Mouse (Mus musculus) left cerebral cortex, postnatal 4 days (tissue): ENCODE measurements around the gene Ndnf. TPM values are rescaled to one million over a fixed set of nuclear protein-coding genes. Genes with fewer than 3 reads are reported as not detected.

Experiments
- DNase-seq: peaks from one replicate; pipeline ENCODE4 v3.0.0-alpha.2; 2022
- intact Hi-C: fragments of 180-260 bp; cut with DNase I; formaldehyde crosslinking; loops from one replicate; pipeline ENCODE4 v1.15.1; 2025
- total RNA-seq, 2 experiments: library from RNA; stranded (reverse); gene quantifications; 2 replicates each; pipeline ENCODE4 v1.2.3; 2021

The Ndnf gene
- total RNA-seq = 10 to 100 TPM; 17.9 to 24.6 TPM

DNA sequence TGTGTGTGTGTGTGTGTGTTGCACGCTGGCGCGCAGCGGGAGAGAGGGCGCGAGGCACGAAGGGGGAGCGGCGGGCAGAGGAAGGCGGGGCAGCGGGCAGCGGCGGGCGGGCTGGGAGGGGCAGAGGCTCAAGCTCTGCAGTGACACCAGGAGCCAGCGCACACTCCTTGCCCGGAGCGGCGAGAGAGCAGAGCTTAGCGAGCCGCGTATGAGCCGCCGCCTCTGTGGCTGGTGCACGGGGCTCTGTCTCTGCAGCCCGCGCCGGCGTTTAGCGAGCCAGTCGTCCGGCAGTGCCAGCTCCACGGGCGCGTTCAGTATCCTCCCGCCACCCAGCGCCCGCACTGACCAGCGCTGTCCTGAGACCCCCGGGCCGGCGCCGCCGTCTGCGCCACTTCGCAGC is at the start of gene Ndnf:
TSS of gene Ndnf (plus strand) at position 140 of the 400 bp plus-strand sequence.
- intact Hi-C loops = no loop called here
- peak; percentile 71 for DNase-seq

DNA sequence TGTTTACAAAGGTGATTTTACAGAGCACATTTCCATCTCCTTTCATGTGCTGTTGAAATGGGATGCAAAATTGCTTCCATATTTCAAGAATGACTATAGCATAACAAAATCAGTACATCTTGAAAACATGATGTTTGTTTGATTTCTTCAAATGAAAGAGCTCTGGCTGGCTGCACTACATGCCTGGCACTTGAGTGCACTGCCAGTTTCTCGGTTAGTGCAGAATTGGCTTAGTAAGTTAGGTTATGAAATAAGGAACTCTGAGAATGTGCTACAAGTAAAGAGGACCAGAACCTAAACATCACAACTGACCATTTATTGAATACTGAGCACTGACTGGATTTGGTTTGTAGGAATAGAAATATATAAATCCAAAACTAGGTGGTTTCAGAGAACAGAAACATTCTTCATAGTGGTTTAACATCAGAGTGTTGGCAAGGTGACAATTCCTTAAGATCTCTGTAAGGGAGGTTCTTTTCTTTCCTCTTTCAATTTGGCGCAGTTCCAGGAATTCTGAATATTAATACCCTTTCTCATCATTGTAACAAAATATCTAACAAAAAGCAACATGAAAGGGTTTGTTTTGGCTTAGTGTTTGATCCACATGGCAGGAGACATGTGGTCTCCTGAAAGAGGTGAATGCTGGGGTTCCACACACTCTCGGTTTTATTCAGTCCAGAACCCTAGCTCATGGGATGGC is 48.2 kb upstream of the Ndnf start:
- intact Hi-C loops = no loop called here
- no peak for DNase-seq

DNA sequence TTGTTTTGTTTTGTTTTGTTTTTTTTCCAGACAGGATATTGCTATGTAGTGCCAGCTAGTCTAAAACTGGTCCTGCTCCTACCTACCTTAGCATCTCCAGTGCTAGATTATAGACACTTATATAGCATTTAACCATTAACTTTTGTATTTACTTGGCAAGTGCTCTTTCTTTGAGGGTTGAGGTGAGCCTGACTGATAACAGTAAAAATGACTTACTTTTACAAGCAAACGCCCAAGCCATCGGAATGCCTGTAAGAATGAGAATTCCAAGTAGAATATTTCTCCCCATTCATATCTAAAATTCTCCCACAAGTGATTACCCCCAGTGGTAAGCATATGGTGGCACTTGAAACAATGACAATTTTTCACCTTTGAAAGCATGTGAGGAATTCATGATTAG is 40.8 kb upstream of the Ndnf start:
- DNase-seq = no peak
- intact Hi-C loops = no loop called here

DNA sequence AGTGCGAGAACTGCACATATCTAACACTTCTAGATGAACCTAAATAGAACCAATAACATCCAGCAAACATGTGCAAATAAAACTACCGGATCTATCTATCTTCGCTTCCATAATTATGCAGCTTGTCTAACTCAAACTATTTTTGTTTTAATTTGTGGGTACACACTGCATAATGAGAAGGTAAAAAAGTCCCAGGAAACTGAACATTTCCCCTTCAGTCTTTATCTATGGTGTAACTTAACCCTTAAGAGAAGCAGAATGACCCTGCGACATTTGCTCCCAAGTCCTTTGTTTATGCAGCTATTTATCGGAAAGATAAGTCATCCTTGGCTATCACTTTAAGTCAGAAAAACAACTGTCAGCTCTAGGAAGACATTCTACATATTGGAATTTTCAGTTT is 39.2 kb upstream of the Ndnf start:
- intact Hi-C loops = no loop called here
- DNase-seq = no peak

DNA sequence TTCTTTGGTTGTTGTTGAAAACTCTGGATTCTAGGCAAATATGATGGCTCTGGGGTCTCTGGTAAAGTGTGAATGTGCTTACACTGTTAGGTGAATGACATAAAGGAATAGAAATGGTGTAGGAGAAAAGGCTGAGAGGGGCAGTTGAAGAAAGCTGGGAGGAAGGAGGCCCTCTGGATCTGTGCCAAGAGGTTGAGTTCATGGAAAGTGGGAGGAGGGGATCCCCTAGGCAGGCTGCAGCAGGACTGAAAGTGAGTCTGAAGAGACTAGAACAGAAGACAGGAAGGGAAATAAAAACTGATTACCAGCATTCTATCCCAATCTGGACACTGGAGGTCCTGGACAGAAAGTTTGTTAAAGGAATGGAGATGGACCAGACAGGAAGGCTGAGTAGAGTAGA is 29.0 kb upstream of the Ndnf start:
- intact Hi-C loops = no loop called here
- no peak for DNase-seq

DNA sequence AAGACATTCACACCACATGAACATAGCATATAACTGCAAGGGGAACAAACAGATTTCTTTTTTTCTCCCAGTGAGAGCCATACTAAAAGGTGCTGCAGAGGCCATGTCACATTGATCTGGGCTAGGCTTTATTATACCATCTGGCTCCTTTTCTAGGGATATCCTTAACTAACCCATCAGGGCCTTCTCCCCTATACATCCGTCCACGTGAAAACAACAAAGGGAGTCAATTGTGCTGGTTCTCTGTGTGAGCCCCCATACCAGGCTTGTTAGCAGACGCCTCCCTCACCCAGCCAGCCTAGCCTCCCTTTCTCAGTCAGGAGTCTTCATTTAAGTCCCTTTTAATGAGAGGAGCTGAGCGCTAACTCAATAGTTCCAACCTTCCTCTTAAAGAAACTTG is 27.3 kb upstream of the Ndnf start:
- intact Hi-C loops = no loop called here
- DNase-seq = no peak

DNA sequence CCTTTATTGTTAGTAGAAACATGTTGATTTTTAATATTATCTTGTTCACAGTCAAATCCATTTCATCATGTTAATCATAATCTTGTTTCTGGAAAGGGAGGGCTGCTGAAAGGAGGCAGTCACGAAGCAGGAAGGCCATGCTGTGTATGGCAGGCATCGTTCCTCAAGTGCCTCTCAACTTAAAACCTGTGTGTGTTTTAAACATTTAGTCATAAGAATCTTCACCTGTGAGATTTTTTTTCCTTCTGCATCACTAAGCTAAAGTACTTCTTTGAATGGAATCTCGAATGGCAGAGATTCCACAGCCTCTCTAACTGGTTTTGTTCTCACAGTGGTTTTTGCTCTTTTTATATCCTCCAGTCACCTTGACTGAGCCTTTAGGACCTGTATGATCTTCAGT is 25.0 kb upstream of the Ndnf start:
- intact Hi-C loops = no loop called here

DNA sequence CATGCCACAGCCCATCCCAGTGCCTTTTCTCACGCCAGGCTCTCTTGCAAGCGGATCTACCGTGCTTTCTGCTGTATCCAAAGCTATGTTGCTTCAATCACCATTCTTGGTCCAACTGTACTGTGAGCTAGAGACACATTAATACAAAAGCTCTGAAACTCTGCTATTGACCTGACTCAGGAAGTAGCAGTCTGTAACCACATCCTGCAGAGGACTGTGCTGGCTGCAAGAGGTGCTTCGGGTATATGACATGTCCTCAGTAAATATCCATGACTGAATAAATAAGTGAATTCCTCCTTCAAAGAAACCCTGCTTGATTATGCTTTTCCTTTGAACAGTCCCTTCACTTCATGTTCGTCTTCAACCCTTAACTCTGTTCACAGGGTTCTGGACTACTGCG is 23.7 kb upstream of the Ndnf start:
- intact Hi-C loops = no loop called here
- DNase-seq = no peak

More for the DNA sequence above, 25.0 kb upstream of the Ndnf start:
- no peak for DNase-seq

DNA sequence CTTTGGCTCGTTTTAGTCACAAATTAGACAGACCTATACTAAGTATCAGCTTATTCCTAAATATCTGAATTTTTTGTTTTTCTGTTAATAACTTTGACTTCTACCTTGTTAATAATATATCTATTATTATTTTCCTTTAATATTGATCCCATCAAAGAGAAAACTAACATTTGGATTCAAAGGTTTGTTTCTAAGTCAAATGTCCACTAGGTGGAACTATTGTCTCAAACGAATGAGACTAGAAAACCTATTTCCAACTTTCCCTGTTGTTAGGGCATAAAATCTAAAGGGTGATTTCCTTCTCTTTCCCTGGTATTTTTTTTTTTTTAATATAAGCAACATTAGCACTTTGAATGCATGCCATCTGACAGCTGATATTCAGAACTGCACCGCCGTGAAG is 20.0 kb upstream of the Ndnf start:
- no peak for DNase-seq
- intact Hi-C loops = loop anchor here (5.0 to 10.0 kb wide), 3 partner anchors 801 to 883 kb away; partner anchors contain the start of gene Mad2l1

DNA sequence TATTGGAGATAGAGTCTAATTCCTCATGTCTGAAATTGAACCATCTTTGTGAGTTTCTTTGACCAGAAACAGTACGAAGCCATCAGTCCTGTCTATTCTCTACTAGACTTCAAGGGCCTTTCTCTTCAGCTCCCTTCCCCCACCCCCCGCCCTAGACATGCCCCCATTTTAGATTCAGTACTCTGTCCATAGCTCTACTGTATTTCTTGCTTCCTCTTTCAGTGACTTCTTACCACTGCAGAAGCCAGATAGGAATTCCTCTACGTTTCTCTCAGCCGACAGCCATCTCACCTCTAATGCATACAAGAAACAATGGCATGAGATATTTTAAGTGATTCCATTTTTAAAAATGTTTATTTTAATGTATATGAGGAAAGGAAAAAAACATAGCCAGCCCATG is 10.1 kb upstream of the Ndnf start:
- no peak for DNase-seq
- intact Hi-C loops = no loop called here

DNA sequence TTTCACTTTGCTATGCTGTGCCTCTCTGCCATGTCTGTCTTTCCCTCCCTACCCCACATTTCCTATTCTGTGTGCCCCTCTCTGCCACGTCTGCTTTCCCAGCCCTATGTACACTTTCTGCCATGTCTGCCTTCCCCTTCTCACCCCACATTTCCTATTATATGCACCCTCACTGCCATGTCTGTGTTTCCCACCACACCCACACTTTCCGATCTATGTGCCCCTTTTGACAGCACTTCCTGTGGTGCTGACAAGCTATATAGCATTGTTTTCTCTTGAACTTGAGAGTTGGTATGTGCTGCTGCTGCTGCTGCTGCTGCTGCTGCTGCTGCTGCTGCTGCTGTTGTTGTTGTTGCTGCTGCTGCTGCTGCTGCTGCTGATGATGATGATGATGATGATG is 9.3 kb upstream of the Ndnf start:
- DNase-seq = no peak
- intact Hi-C loops = no loop called here

DNA sequence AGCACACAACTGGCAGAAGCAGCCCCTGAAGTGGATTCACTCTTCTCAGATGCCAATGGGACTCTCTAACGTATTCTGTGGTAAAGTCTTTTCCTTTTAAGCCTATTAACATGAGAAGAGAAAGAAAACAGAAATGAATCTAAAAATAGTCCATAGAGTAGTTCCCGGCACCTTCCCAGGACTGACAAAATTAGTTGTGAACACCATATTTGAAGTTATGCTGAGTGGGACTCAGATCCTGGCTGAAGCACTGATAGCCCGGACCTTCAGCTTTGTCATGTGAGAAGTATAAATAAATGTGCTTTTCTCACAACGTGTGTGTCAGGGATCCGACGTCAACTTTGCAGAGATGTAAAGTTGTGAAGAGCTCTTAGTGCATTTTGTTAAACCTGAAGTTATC is 7.4 kb upstream of the Ndnf start:
- intact Hi-C loops = no loop called here
- DNase-seq = no peak

DNA sequence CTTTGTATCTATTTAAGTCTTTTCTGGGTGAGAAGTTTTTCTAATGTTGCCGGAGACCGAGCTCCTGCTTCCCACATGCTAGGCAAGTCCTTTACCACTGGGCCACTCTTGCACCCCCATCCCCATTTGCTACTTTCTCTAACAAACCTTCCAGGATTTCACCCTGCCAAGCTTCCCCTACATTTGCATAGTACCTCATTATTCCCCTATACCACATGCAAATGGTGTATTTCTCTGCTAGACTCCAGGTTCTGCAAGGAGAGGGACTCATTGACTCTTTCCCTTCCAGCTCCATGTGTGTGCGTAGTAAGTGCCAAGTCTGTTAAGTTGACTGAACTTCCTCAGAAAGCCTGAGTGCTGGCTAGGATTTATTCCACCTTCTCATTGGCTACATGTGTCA is 5.1 kb upstream of the Ndnf start:
- intact Hi-C loops = no loop called here
- no peak for DNase-seq

DNA sequence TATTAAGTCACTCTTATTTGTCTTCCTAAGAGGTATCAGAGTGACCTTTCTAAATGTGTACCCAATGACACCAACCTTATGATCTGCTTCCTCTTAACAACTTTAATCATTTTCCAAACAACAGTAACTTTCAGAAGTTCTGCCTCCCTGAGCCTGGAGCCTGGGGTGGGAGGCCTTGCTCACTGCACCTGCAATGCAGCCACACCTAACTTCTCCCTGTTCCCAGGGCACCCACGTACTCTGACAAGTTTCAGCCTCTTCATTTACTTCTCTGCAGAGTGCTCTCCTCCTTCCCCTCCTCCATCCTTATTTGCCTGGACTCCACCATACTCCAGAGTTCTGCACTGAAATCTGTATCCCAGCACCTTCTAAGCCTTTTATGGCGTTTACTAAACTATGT is 1.4 kb upstream of the Ndnf start:
- no peak for DNase-seq
- intact Hi-C loops = no loop called here

DNA sequence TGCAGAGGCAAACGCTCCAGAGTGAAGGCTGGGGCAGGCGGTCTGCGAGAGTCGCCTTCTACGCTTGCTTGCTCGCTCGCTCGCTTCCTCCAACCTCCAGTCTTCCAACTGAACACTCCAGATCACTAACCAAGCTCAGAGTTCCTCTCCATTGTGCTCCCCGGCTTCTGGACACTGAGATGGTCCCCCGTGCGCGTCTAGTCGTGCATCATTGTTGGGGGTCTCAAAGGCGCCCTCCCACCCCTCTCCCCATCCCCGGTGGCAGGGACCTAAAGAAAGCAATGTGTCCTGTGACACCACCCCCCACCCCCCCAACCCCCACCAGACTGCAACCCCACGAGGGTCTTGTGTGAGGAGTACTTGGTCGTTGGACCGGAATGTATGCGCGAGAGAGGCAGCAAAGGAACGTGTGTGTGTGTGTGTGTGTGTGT is 394 bp upstream of the Ndnf start:
- intact Hi-C loops = no loop called here
- peak; percentile 12 for DNase-seq

DNA sequence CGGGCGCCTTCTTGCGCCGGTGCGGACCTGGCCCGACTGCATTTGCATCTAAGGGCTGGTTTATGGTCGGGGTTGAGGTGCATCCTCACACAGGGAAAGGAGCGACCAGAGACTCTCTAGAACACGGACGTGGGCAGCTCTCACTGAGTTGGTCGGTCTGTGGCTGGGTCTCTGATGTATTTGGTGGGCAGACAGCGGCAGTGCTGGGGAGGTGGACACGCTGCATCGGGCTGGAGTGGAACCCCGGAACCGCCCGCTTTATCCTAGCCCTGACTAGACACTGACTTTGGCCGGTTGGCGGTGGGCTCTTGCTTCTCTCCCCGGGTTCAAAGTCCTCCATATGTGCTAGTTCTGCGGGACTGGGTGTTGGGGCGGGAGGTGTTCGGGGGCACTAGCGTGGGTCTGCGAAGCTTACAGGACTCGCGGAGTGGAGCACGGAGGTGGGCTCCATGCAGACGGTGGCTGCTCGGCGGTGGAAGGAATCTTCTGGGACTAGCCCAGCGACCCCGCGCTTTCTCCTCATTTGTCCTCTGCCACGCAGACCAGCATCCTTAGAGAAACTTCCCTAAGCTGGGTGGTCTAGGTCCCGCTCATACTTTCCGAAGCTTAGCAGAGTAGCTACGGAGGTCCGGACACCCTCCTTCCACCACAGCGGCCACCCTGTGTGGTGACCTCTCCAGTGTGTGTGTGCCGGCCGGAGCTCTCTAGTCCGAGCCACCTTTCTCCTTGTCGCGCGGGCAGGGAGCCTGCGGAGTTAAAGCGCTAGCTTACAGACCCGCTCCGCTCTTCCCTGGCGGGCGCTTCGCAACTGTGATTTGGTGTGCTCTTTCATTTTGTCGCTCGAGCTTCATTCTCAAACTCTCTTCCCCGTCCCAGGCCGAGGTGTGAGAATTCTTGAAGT is 991 bp downstream of the Ndnf start:
- intact Hi-C loops = no loop called here
- peak; percentile 17 for DNase-seq

DNA sequence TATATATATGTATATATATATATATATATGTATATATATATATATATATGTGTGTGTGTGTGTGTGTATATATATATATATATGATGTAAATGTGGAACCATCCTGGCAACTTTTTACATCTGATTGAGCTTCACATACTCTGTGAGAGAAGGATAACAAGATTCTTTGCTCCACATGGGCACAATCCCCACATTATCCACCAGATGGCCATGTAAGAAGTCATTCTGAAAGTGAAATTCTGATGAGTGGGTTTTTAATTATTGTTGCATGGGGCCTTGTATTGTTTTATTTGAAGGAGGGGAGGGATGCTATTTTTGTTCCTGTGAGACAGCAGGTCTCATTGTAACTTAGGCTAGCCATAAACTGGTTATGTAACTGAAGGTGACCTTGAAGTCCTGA is 22.5 kb downstream of the Ndnf start:
- intact Hi-C loops = no loop called here
- DNase-seq = peak; percentile 1

DNA sequence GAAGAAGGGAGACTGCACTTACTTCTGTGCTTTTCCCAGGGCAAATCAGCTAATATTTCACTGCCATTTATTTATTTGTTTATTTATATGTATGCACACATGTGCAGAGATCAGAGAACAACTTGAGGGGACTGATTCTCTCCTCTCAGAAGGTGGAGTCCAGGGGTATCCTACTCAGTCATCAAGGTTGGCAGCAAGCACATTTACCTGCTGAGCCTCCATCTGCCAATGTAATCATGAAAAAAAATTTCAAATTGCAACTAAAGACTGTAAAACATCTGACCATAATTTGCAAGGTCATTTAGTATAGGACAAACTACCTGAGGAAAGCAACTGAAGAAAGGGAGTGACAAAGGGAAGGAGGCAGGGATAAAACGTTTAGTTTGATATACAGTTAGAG is 49.3 kb downstream of the Ndnf start:
- intact Hi-C loops = no loop called here
- peak; percentile 4 for DNase-seq

DNA sequence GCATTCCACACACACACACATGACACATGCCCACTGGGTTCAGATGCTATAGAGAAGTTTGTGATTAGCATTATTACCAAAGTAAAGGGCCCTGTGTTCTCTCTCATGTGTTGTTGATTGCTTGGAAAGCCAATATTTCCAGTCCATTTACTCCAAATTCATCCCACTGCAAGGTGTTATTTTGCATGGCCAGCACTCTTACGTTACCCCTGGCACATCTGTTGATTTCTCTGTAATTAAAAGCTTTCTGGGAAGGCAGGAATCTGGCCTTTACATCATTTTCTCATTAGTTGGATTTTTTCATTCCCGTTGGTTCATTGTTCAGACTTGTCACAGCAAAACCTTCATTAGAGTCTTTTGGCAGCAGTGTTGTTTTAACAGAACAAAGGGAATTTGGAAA is 54.3 kb downstream of the Ndnf start:
- intact Hi-C loops = no loop called here
- no peak for DNase-seq

DNA sequence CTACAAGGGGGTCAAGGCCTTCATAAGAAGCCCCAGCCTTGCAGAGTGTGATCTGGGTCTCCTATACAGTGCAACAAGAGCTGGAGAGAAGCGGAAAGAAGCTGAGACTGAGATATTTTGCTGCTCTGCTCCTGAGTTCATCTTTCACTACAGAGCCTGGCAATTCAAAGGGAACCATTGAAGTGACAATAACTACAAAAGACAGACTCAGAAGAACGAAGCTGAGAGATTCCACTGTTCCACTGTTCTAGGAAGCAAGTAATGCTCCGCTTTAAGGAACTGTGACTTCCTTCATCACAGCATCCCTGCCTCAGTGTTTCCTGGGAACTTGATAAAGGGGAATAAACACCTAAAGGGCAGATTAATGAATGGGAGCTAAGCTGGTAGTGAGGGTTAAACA is 56.9 kb downstream of the Ndnf start:
- DNase-seq = no peak
- intact Hi-C loops = no loop called here

DNA sequence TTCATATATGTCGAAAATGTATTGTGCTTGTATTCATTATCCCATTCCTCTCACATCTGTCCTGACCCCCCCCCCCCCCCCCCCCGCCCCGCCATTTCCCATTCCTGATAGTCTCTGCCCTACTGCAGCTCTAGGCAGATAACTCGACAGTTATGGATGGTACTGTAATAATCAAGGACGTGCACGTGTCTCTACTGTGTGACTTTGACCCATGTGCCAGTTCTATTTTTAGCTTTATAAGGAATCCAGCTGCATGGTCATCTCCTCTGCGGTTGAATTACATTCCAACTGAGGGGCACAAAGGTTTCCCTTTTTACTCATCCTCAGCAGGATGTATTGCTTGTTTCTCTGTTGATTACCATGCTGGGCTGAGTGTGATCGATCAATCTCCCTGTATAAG is 68.1 kb downstream of the Ndnf start:
- DNase-seq = no peak
- intact Hi-C loops = no loop called here
